Mouse (Mus musculus) stomach, postnatal 0 days (tissue): ENCODE results near the gene Sec14l3.

ENCODE experiments used
- CTCF ChIP-seq: IDR thresholded peaks from 2 replicates; pipeline ENCODE4 v1.5.1; 2016; ENCODE audit warnings: antibody characterized with exemption, low read depth, mild to moderate bottlenecking, moderate library complexity
- EP300 ChIP-seq: optimal IDR thresholded peaks from 2 replicates; pipeline ENCODE3; 2016; ENCODE audit warnings: antibody characterized with exemption

DNA sequence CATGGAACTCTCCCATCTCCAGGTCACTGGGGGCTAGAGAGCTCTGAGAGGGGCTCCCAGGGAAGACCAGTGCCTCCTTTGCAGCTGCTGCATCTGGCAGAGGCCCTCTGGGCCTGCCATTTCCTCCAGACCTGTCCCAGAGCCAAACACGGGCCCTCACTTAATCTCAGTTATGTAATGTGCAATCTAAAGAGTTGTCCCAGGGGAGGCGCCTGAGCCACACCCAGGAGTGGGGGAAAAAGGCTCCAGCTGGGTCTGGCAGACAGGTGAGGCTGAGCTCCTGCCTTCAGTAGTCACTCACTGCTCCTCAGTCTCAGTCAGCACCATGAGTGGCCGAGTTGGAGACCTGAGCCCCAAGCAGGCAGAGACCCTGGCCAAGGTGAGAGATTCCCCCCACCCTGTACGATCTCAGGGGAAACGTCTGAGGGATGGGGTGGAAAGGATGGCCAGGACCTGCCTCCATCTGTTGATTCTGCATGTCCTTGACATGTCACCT is at the start of gene Sec14l3:
- TF ChIP-seq CTCF (no peak), EP300 (no peak)
